Mouse (Mus musculus) embryonic facial prominence, embryonic 14.5 days (tissue): ENCODE measurements around the gene Kansl1l. TPM values are rescaled to one million over a fixed set of nuclear protein-coding genes. Genes with fewer than 3 reads are reported as not detected.

Experiments used
- ATAC-seq: fragments of 200-750 bp; cut with Nextera tagmentation; 2 replicates; pipeline ENCODE4 v1.8.0; 2017; ENCODE audit warnings: low read depth, moderate number of reproducible peaks, moderate TSS enrichment
- DNase-seq: peaks from one replicate; pipeline ENCODE4 v3.0.0-alpha.2; 2015; ENCODE audit warnings: low spot score
- H3K27ac ChIP-seq: fragments of 300-500 bp; sonication (generic); replicated peaks from 2 replicates; pipeline ENCODE4 v1.5.1; 2014; ENCODE audit warnings: low read depth, mild to moderate bottlenecking, low read length, moderate library complexity
- H3K27me3 ChIP-seq: fragments of 300-500 bp; sonication (generic); replicated peaks from 2 replicates; pipeline ENCODE4 v1.6.1; 2014; ENCODE audit warnings: low read length; ENCODE audit not compliant: control insufficient read depth, insufficient read depth
- H3K36me3 ChIP-seq: fragments of 300-500 bp; sonication (generic); 2 replicates; pipeline ENCODE4 v1.6.1; 2014; ENCODE audit warnings: low read length, mixed read lengths; ENCODE audit not compliant: control insufficient read depth, insufficient read depth
- H3K4me1 ChIP-seq: fragments of 300-500 bp; sonication (generic); 2 replicates; pipeline ENCODE4 v1.6.1; 2014; ENCODE audit warnings: antibody characterized with exemption, low read length; ENCODE audit not compliant: control insufficient read depth, insufficient read depth
- H3K4me2 ChIP-seq: fragments of 300-500 bp; sonication (generic); 2 replicates; pipeline ENCODE4 v1.6.1; 2014; ENCODE audit warnings: low read depth, mild to moderate bottlenecking, low read length, moderate library complexity, mixed read lengths
- H3K4me3 ChIP-seq: fragments of 300-500 bp; sonication (generic); 2 replicates; pipeline ENCODE4 v1.5.1; 2014; ENCODE audit warnings: low read depth, mild to moderate bottlenecking, low read length
- H3K9ac ChIP-seq: fragments of 300-500 bp; sonication (generic); 2 replicates; pipeline ENCODE4 v1.6.1; 2014; ENCODE audit warnings: low read depth, mild to moderate bottlenecking, low read length, moderate library complexity, mixed read lengths
- H3K9me3 ChIP-seq: fragments of 300-500 bp; sonication (generic); 2 replicates; pipeline ENCODE4 v1.6.1; 2016; ENCODE audit warnings: low read length; ENCODE audit not compliant: control insufficient read depth
- WGBS: fragments of 180-500 bp; shearing (Covaris S2); extraction: QIAGEN DNeasy Blood & Tissue Kit; methylation state at CpG from one replicate; pipeline ENCODE4 v1.1.7; 2014; 5-methylcytosine and 5-hydroxymethylcytosine counted together
- polyA plus RNA-seq: library from polyadenylated mRNA; unstranded; fragments of >200 nt; fragmentation: Nextera tagmentation; extraction: Ambion mirVana; gene quantifications from 2 replicates; pipeline ENCODE4 v1.2.1, GENCODE M21; 2014

The Kansl1l gene
- polyA plus RNA-seq, 1 experiment from 2014 or later = 16.1 TPM

DNA sequence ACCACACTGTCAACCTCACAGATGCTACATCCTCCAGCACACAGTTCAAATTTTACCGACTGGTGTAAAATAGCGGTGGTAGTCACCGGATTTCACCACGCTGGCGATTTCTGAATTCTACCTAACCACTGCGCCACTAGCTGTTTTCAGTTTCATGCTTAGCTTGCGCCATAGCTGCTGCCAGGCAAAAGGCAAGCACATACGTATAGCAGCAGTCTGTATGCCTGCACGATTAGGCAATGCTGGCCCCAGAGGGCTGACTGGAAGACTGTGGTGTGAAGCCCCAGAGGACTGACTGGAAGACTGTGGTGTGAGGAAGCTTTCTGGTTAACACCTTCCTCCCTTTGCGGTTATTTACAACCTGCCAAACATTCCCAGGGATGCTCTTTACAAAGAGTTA, 24.6 kb upstream of the Kansl1l start:
- Histone ChIP-seq H3K9me3 (no peaks in the 10 kb centered on the region), H3K27me3 (no peaks in the 10 kb centered on the region), H3K9ac (no peak overlapping the region), H3K4me3 (no peak overlapping the region), H3K4me1 (no peaks in the 10 kb centered on the region), H3K36me3 (peaks cover 37% of the 10 kb centered on the region), H3K27ac (no peak overlapping the region), H3K4me2 (no peak overlapping the region)
- 89% methylated on average over 10 of the region's 10 CpGs for WGBS
- DNase-seq (no peak), ATAC-seq (no peak)

DNA sequence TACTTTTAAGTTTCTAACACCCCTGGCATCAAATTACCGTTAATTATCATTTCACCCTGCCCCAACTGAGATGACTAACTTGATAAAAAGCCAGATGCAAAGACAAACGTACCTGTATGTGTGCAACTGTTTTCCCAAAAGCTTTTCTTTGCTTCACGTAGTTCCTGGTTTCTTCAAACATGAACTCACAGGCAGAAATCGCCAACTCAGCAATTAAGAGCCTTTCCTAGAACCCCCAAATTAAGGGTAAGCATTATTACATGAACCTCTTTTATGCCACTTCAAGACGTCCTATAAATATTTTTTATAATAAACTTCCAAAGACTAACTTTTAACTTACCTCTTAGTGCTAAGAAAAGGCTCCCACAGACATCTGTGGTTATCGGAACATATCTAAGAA, 24.1 kb upstream of the Kansl1l start:
- DNase-seq (no peak), ATAC-seq (no peak)
- H3K9ac ChIP-seq = no peak overlapping the region
- 78% methylated on average over 6 of the region's 6 CpGs for WGBS
- peaks cover 38% of the 10 kb centered on the region for H3K36me3 ChIP-seq
- no peak overlapping the region for H3K4me3 ChIP-seq
- no peak overlapping the region for H3K27ac ChIP-seq
- no peak overlapping the region for H3K4me2 ChIP-seq
- H3K9me3 ChIP-seq = no peaks in the 10 kb centered on the region
- H3K4me1 ChIP-seq = no peaks in the 10 kb centered on the region
- H3K27me3 ChIP-seq = no peaks in the 10 kb centered on the region

DNA sequence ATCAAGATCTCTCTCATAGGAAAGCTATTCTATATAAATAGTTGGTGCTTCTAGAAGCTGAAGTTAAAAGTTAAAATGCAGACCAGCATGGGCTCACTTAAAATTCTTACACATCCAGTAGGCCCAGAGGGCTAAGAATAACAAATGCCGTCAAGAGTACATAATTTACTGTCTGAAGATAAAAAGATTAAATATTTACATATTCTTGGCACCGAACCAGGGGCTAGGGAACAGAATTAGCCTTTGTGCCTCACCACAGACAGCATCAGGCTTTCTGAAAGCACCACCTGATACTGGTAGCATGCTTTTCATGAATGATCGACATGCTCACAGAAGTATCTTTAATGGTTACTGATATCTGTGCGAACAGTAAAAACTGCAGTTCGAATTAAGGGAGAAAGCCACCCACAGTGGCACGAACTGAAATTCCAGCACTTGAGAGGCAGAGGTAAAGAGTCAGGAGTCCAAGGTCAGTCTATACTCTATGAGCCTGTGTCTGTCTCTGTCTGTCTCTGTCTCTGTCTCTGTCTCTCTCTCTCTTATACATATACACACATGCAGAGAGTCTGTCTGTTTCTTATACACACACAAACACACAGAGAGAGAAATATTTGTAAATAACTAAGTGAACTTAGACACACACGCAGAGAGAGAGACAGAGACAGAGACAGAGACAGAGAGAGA, 22.5 kb upstream of the Kansl1l start:
- no peak overlapping the region for H3K4me3 ChIP-seq
- no peak overlapping the region for H3K4me2 ChIP-seq
- H3K9me3 ChIP-seq = no peaks in the 10 kb centered on the region
- WGBS = 66% methylated on average over 7 of the region's 7 CpGs
- no peak overlapping the region for H3K27ac ChIP-seq
- ATAC-seq = no peak
- H3K36me3 ChIP-seq = peaks cover 31% of the 10 kb centered on the region
- no peak overlapping the region for H3K9ac ChIP-seq
- H3K27me3 ChIP-seq = no peaks in the 10 kb centered on the region
- no peaks in the 10 kb centered on the region for H3K4me1 ChIP-seq
- DNase-seq = no peak

DNA sequence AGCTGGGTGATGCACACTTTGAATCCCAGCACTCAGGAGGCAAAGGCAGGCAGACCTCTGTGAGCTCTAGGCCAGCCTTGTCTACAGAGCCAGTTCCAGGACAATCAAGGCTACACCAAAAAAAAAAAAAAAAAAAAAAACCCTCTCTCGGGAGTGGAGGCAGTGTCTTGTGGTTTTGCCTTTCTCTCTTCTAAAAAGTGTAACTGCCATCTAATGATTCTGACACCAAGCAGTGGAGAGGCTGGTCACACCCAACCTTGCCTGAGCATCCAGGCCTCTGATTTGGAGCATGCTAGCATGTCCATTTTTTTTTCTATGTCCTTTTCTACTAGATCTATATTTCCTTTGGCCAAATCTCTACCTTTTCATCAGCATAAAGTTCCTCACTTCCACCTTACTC, 21.8 kb upstream of the Kansl1l start:
- DNase-seq (no peak), ATAC-seq (no peak)
- Histone ChIP-seq H3K4me3 (no peak overlapping the region), H3K27ac (no peak overlapping the region), H3K36me3 (peaks cover 30% of the 10 kb centered on the region), H3K9ac (no peak overlapping the region), H3K4me2 (no peak overlapping the region), H3K9me3 (no peaks in the 10 kb centered on the region), H3K4me1 (no peaks in the 10 kb centered on the region), H3K27me3 (no peaks in the 10 kb centered on the region)
- 44% methylated on average over 1 of the region's 1 CpGs for WGBS

DNA sequence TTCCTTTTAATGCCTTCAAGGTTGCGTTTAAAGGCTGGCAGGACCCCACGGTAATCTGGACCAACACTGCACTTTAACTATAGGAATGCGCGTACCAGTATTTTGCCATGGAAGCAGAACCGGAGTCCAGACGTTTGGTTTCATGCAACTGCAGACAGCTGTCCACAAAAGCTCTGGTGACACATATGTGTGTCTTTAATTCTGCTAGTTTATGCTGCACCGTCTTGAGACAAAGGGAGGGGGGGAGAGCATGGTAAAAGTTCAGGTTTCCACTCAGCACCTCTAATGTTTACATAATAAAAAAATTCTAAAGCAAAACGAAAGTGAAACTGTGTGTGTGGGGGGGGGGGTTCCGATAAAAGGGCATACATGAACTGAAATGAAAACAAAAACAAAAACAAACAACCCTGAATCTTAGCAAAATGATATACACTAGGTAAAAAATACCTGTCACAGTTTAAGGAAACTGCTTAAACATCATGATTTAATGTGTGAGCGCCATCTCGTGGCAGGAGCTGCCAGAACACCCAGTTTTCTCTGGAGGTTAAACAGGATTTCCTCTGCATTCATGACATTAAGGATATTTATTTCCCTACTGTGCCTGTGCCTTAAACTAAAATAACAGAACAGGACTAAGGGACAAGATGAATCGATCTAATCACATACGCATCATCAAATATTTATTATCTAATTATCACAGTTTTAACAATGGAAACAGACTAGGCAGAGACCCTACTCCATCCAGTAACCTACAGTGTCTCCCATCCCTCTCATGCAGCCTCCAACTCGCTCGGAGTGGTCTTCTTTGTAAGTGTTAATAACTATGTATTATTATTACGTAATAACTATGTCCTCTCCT, 21.1 kb upstream of the Kansl1l start:
- Histone ChIP-seq H3K9me3 (no peaks in the 10 kb centered on the region), H3K4me1 (no peaks in the 10 kb centered on the region), H3K4me3 (no peak overlapping the region), H3K4me2 (peak overlapping the region; percentile 21; the same call in 1 of the 2 replicates), H3K27ac (no peak overlapping the region), H3K27me3 (no peaks in the 10 kb centered on the region), H3K9ac (no peak overlapping the region), H3K36me3 (peaks cover 30% of the 10 kb centered on the region)
- WGBS = 51% methylated on average over 16 of the region's 16 CpGs
- no peak for ATAC-seq
- DNase-seq = peak; percentile 79

DNA sequence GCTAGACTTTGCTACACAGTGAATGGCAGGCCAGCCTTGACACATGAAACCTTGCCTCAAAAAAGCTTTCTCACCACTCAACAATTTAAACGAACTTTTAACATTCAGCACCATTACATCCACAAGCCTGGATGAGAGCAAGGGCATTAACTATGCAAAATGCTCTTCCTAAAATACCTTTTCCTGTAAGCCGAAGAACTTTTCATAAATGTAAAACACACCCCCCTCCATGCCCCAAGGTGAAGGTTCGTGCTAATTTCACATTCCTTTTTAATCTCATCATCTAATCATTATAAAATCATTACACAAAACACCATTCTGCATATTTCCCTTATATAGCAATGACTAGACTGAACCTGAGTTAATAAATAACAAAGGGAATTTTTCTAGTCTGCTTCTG, 19.8 kb upstream of the Kansl1l start:
- no peak overlapping the region for H3K4me2 ChIP-seq
- H3K9ac ChIP-seq = no peak overlapping the region
- no peaks in the 10 kb centered on the region for H3K4me1 ChIP-seq
- no peak overlapping the region for H3K4me3 ChIP-seq
- no peaks in the 10 kb centered on the region for H3K9me3 ChIP-seq
- no peak overlapping the region for H3K27ac ChIP-seq
- DNase-seq (no peak), ATAC-seq (no peak)
- peaks cover 19% of the 10 kb centered on the region for H3K36me3 ChIP-seq
- 72% methylated on average over 3 of the region's 3 CpGs for WGBS
- no peaks in the 10 kb centered on the region for H3K27me3 ChIP-seq

DNA sequence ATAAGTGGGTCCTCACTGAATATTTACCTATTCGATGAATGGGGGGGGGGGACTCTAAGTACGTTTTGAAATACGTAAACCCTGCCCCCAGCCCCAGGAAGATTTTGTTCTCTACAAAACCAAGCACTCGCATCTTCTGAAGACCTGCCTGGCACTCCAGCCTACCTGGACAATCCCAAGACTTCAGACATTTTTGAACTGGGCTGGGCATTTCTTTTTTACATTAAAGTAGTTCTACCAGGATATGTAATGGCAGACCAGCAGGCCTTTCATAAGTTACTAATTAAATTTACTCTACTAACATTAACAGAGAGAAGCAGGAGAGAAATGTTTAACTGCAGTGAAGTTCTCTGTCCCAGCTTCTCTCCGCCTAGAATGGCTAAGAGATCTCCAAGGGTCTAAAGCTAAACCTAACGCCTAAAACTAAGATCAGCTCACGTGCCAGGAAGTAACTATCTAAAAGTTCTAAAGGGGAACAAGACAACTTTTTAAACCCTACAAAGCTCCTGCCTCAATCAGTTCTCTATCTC, 15.3 kb upstream of the Kansl1l start:
- no peak for ATAC-seq
- Histone ChIP-seq H3K4me2 (no peak overlapping the region), H3K4me1 (no peaks in the 10 kb centered on the region), H3K9ac (no peak overlapping the region), H3K9me3 (no peaks in the 10 kb centered on the region), H3K4me3 (no peak overlapping the region), H3K36me3 (peaks cover 8% of the 10 kb centered on the region; the same call in 1 of the 2 replicates), H3K27me3 (no peaks in the 10 kb centered on the region), H3K27ac (no peak overlapping the region)
- 89% methylated on average over 7 of the region's 7 CpGs for WGBS
- DNase-seq = no peak

DNA sequence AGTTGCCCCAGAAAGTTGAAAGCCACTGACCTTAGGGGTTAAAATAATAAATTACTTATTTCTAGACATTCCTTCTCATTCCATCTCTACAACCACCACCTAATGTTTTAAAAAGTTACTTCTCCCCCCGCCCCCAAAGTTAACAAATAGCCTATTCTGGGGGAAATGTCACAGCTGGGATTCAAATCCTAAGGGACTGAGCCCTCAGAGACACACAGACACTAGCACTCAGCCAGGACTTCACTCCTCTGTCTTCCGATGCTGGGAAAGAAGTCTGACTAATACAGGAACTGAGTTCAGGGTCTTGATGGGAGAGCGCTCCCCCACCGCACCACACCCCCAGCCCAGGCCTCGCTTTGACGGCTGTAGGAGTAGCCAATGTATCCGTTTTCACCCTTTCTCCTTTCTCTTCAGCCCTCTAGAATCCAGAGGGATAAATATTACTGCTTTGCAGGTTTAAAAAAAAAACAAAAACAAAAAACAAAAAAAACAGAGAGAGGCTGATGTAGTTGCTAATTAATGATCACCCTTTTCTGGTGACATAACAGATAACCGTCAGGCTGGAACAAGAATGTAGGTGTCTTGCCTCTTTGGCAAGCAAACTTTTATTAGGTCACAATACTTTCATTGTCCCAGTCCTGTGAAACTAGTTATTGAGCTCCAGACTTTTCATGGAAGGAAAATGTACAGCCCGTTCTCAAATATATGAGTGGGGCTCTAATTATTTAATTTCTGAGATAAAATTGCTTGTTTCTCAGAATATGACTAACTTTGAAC, 14.7 kb upstream of the Kansl1l start:
- Histone ChIP-seq H3K27me3 (no peaks in the 10 kb centered on the region), H3K36me3 (peaks cover 6% of the 10 kb centered on the region; the same call in 1 of the 2 replicates), H3K4me1 (no peaks in the 10 kb centered on the region), H3K4me3 (no peak overlapping the region), H3K27ac (no peak overlapping the region), H3K9me3 (no peaks in the 10 kb centered on the region), H3K4me2 (no peak overlapping the region), H3K9ac (no peak overlapping the region)
- DNase-seq (no peak), ATAC-seq (no peak)
- WGBS = 66% methylated on average over 9 of the region's 9 CpGs
